Mouse (Mus musculus) CH12.LX (cell line): ENCODE measurements around the gene Pkmyt1. TPM values are rescaled to one million over a fixed set of nuclear protein-coding genes. Genes with fewer than 3 reads are reported as not detected.

ENCODE experiments used
- DNase-seq: peaks from one replicate; pipeline ENCODE4 v3.0.0-alpha.2; 2013; ENCODE audit errors: extremely low read depth
- H3K27ac ChIP-seq: 2 replicates; pipeline ENCODE4 v1.5.1; 2012; ENCODE audit warnings: low read depth, mild to moderate bottlenecking, control low read depth, moderate library complexity; ENCODE audit not compliant: insufficient read depth
- H3K27me3 ChIP-seq: replicated peaks from 2 replicates; pipeline ENCODE3; 2012; ENCODE audit warnings: inconsistent platforms
- H3K36me3 ChIP-seq, 2 experiments: replicated peaks in 1 of 2; 2 replicates each; pipeline versions ENCODE3 to v1.6.1; 2012; ENCODE audit warnings: inconsistent platforms in 1 of 2, low read length in 1 of 2, mild to moderate bottlenecking in 1 of 2, mixed read lengths in 1 of 2, moderate library complexity in 1 of 2; ENCODE audit not compliant: control insufficient read depth in 1 of 2, insufficient read depth in 1 of 2
- H3K4me1 ChIP-seq, 2 experiments: 2 replicates each; pipeline ENCODE4 v1.6.1; 2012; ENCODE audit warnings: inconsistent platforms in 1 of 2, moderate library complexity in 1 of 2; ENCODE audit not compliant: insufficient read depth in 2 of 2, control insufficient read depth in 1 of 2
- H3K4me2 ChIP-seq: 2 replicates; pipeline ENCODE4 v1.6.1; 2012; ENCODE audit warnings: low read depth, mild to moderate bottlenecking, control low read depth; ENCODE audit not compliant: poor library complexity, insufficient read depth, severe bottlenecking
- H3K4me3 ChIP-seq, 3 experiments: fragments of 150-350 bp in 1 of 3; sonication (generic) in 1 of 3; replicated peaks in 1 of 3; 2 replicates each; pipeline versions ENCODE3 to v1.5.1; 2011 to 2012; ENCODE audit warnings: low read depth in 2 of 3, low read length in 2 of 3, mild to moderate bottlenecking in 2 of 3, moderate library complexity in 2 of 3, control low read depth in 1 of 3, improper control_type of control experiment in 1 of 3, inconsistent platforms in 1 of 3, mixed read lengths in 1 of 3; ENCODE audit not compliant: poor library complexity in 1 of 3
- H3K79me2 ChIP-seq: replicated peaks from 2 replicates; pipeline ENCODE4 v1.6.1; 2012; ENCODE audit warnings: mild to moderate bottlenecking, moderate library complexity; ENCODE audit not compliant: control insufficient read depth, poor library complexity, insufficient read depth, severe bottlenecking; ENCODE audit errors: extremely low read depth
- H3K9ac ChIP-seq: 2 replicates; pipeline ENCODE4 v1.6.1; 2012; ENCODE audit warnings: low read depth, mild to moderate bottlenecking, control low read depth, moderate library complexity; ENCODE audit not compliant: insufficient read depth
- H3K9me3 ChIP-seq: replicated peaks from 2 replicates; pipeline ENCODE3; 2012; ENCODE audit warnings: low read length, inconsistent platforms, mixed read lengths
- CHD1 ChIP-seq: IDR thresholded peaks from 2 replicates; pipeline ENCODE4 v1.6.1; 2012; ENCODE audit warnings: low read depth, low read length, improper control_type of control experiment, inconsistent platforms
- E2F4 ChIP-seq: IDR thresholded peaks from 2 replicates; pipeline ENCODE4 v1.6.1; 2011; ENCODE audit warnings: low read depth, low read length, improper control_type of control experiment; ENCODE audit not compliant: insufficient replicate concordance
- ELF1 ChIP-seq: IDR thresholded peaks from 2 replicates; pipeline ENCODE4 v1.6.1; 2014; ENCODE audit warnings: low read depth, mild to moderate bottlenecking, inconsistent platforms, low read length, improper control_type of control experiment
- EP300 ChIP-seq: IDR thresholded peaks from 2 replicates; pipeline ENCODE4 v1.6.1; 2011; ENCODE audit warnings: low read length, improper control_type of control experiment
- ETS1 ChIP-seq: conservative IDR thresholded peaks from 2 replicates; pipeline ENCODE4 v1.6.1; 2012; ENCODE audit warnings: low read depth, mild to moderate bottlenecking, inconsistent platforms, low read length, improper control_type of control experiment, moderate library complexity
- GABPA ChIP-seq: IDR thresholded peaks from 2 replicates; pipeline ENCODE4 v1.6.1; 2012; ENCODE audit warnings: low read depth, low read length, improper control_type of control experiment, inconsistent platforms; ENCODE audit not compliant: insufficient replicate concordance
- HCFC1 ChIP-seq: IDR thresholded peaks from 2 replicates; pipeline ENCODE4 v1.6.1; 2012; ENCODE audit warnings: low read depth, mild to moderate bottlenecking, inconsistent platforms, low read length, improper control_type of control experiment
- JUN ChIP-seq: IDR thresholded peaks from 2 replicates; pipeline ENCODE4 v1.6.1; 2011; ENCODE audit warnings: low read depth, mild to moderate bottlenecking, low read length, improper control_type of control experiment, moderate library complexity; ENCODE audit not compliant: insufficient read depth
- JUND ChIP-seq: conservative IDR thresholded peaks from 2 replicates; pipeline ENCODE4 v1.6.1; 2011; ENCODE audit warnings: low read depth, low read length, improper control_type of control experiment
- KAT2A ChIP-seq: IDR thresholded peaks from 2 replicates; pipeline ENCODE4 v1.6.1; 2012; ENCODE audit warnings: low read length, improper control_type of control experiment, inconsistent platforms; ENCODE audit not compliant: insufficient replicate concordance
- MAFK ChIP-seq: IDR thresholded peaks from 2 replicates; pipeline ENCODE4 v1.6.1; 2011; ENCODE audit warnings: low read length, improper control_type of control experiment; ENCODE audit not compliant: insufficient replicate concordance
- MEF2A ChIP-seq: IDR thresholded peaks from 2 replicates; pipeline ENCODE4 v1.6.1; 2014; ENCODE audit warnings: low read depth, mild to moderate bottlenecking, inconsistent platforms, low read length, improper control_type of control experiment, borderline replicate concordance
- MYC ChIP-seq: IDR thresholded peaks from 2 replicates; pipeline ENCODE4 v1.6.1; 2011; ENCODE audit warnings: low read depth, mild to moderate bottlenecking, improper control_type of control experiment, low read length
- NELFE ChIP-seq: IDR thresholded peaks from 2 replicates; pipeline ENCODE4 v1.6.1; 2011; ENCODE audit warnings: low read depth, low read length, improper control_type of control experiment
- PAX5 ChIP-seq: IDR thresholded peaks from 2 replicates; pipeline ENCODE4 v1.6.1; 2012; ENCODE audit warnings: low read length, inconsistent platforms, mixed read lengths
- POLR2A ChIP-seq: IDR thresholded peaks from 2 replicates; pipeline ENCODE4 v1.6.1; 2011; ENCODE audit warnings: low read depth, mild to moderate bottlenecking, improper control_type of control experiment, low read length
- POLR2AphosphoS2 ChIP-seq: IDR thresholded peaks from 2 replicates; pipeline ENCODE4 v1.6.1; 2011; ENCODE audit warnings: low read depth, low read length, improper control_type of control experiment
- RAD21 ChIP-seq: IDR thresholded peaks from 2 replicates; pipeline ENCODE4 v1.6.1; 2011; ENCODE audit warnings: low read depth, mild to moderate bottlenecking, low read length, improper control_type of control experiment, moderate library complexity
- SIN3A ChIP-seq: IDR thresholded peaks from 2 replicates; pipeline ENCODE4 v1.6.1; 2012; ENCODE audit warnings: low read length, improper control_type of control experiment, inconsistent platforms
- SMC3 ChIP-seq: IDR thresholded peaks from 2 replicates; pipeline ENCODE4 v1.6.1; 2011; ENCODE audit warnings: low read depth, low read length, improper control_type of control experiment
- UBTF ChIP-seq: IDR thresholded peaks from 2 replicates; pipeline ENCODE4 v1.6.1; 2012; ENCODE audit warnings: low read depth, mild to moderate bottlenecking, inconsistent platforms, low read length, improper control_type of control experiment, moderate library complexity
- USF1 ChIP-seq: IDR thresholded peaks from 2 replicates; pipeline ENCODE4 v1.6.1; 2014; ENCODE audit warnings: low read depth, mild to moderate bottlenecking, inconsistent platforms, low read length, improper control_type of control experiment
- USF2 ChIP-seq: conservative IDR thresholded peaks from 2 replicates; pipeline ENCODE4 v1.6.1; 2011; ENCODE audit warnings: low read depth, low read length, improper control_type of control experiment
- ZNF384 ChIP-seq: IDR thresholded peaks from 2 replicates; pipeline ENCODE4 v1.6.1; 2012; ENCODE audit warnings: low read depth, low read length, improper control_type of control experiment, inconsistent platforms
- dilution Hi-C: fragments of 300-500 bp; cut with MboI; formaldehyde crosslinking; loops from 2 replicates; pipeline ENCODE4 v1.14.3; 2020; ENCODE audit warnings: low sequenced_read_pairs; ENCODE audit not compliant: extremely low pct_unique_long_range_greater_than_20kb, extremely low pct_ligation_motif_present
- in situ Hi-C: fragments of 300-500 bp; cut with MboI; formaldehyde crosslinking; loops from 3 replicates; pipeline ENCODE4 v1.14.3; 2019; ENCODE audit warnings: low sequenced_read_pairs, low pct_ligation_motif_present, low pct_unique_long_range_greater_than_20kb, mixed read lengths
- polyA plus RNA-seq: library from polyadenylated mRNA; unstranded; fragments of >175 nt; gene quantifications from 2 replicates; pipeline ENCODE4 v1.2.1, GENCODE M21; 2012; ENCODE audit warnings: low read depth; ENCODE audit not compliant: insufficient read length
- total RNA-seq, 2 experiments: library from RNA; depleted of rRNA; stranded (reverse); fragments of 300-350 nt in 1 of 2; fragments of >200 nt in 1 of 2; gene quantifications; 2 replicates each; pipeline ENCODE4 v1.2.3; 2012 to 2014

The Pkmyt1 gene
- total and polyA plus RNA-seq, 3 experiments, result 12.6 to 37.0 (median 25.4) TPM

- Histone ChIP-seq H3K27me3 (peaks cover 73% of the 10 kb centered on the region), H3K36me3 (peaks cover 0 to 5% of the 10 kb centered on the region in 2 experiments), H3K4me2 (no peak overlapping the region), H3K9ac (no peak overlapping the region), H3K27ac (no peak overlapping the region)
- TF ChIP-seq SIN3A (no peak), KAT2A (no peak), NELFE (no peak), ELF1 (no peak), POLR2AphosphoS2 (no peak), MEF2A (no peak), PAX5 (no peak), ETS1 (no peak), POLR2A (no peak), MYC (no peak), USF1 (no peak), JUN (no peak), HCFC1 (no peak), RAD21 (no peak), E2F4 (no peak)
- TF ChIP-seq, all 38 proteins: peak for 0
- no peak overlapping the region for H3K4me3 ChIP-seq
- H3K79me2 ChIP-seq, result no peaks in the 10 kb centered on the region
- DNase-seq, result no peak
- peaks cover 24 to 41% of the 10 kb centered on the region in 2 experiments for H3K4me1 ChIP-seq
- in situ Hi-C loops (no loop called here), dilution Hi-C loops (no loop called here)
- H3K9me3 ChIP-seq, result no peaks in the 10 kb centered on the region
These were observed 16.2 kb downstream of the Pkmyt1 start for GRCm38 (mm10) chr17:23742210-23742793.

DNA sequence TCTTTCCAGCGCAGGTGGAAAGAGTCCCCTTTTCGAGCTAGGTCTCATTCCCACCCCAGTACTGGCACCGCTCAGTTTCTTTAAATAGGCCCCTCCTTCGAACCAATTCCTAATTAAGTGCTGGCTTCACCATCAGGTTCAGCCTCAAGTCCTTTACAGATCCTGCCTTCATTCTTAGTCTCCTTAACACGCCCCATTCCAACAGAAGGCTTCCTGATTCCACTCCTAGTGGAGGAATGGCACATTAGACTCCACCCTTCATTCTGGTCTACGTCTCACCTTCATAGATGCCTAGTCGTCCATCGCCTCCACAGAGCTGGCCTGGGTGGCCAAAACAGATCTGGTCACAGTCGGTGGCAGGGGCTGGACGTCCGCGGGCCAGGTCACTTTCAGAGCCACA is 16.8 kb downstream of the Pkmyt1 start:
- H3K9me3 ChIP-seq, result no peaks in the 10 kb centered on the region
- no peak overlapping the region for H3K9ac ChIP-seq
- no peaks in the 10 kb centered on the region for H3K79me2 ChIP-seq
- dilution Hi-C loops (no loop called here), in situ Hi-C loops (no loop called here)
- no peak overlapping the region for H3K4me2 ChIP-seq
- H3K36me3 ChIP-seq, result no peaks in the 10 kb centered on the region
- peaks cover 73% of the 10 kb centered on the region for H3K27me3 ChIP-seq
- no peak for DNase-seq
- no peak overlapping the region for H3K4me3 ChIP-seq
- TF ChIP-seq JUND (no peak), ELF1 (no peak), GABPA (no peak), CHD1 (no peak), USF2 (no peak), MYC (no peak), E2F4 (no peak), JUN (no peak), UBTF (no peak), MAFK (no peak), EP300 (no peak), ZNF384 (no peak), SMC3 (no peak)
- peaks cover 29 to 47% of the 10 kb centered on the region in 2 experiments for H3K4me1 ChIP-seq
- no peak overlapping the region for H3K27ac ChIP-seq
